Mouse (Mus musculus): ENCODE measurements around the gene Snd1.
"Not testable (repeated sequence)": the region's sequence is repeated elsewhere in the genome, so short reads cannot be mapped to it uniquely, and the experiment has no call there.

Snd1 gene

GRCm38 (mm10) chr6:28886724-28887440 lies 411.9 kb downstream of the Snd1 start:
- in situ Hi-C loops (cut with MboI, MseI): loop anchor here in 1 of 2 experiments (10.0 kb wide), 1 partner anchor 352 kb away; no protein-coding TSS in a partner anchor

- in situ Hi-C loops (cut with MboI, MseI): no loop called here
These were observed 415.5 kb downstream of the Snd1 start for GRCm38 (mm10) chr6:28890426-28890825.

GRCm38 (mm10) chr6:28891480-28891879 lies 416.5 kb downstream of the Snd1 start:
- in situ Hi-C loops (cut with MboI, MseI): no loop called here

- in situ Hi-C loops (cut with MboI, MseI): loop anchor here in 1 of 2 experiments (5.0 kb wide), 1 partner anchor 358 kb away; no protein-coding TSS in a partner anchor
These were observed 420.1 kb downstream of the Snd1 start for GRCm38 (mm10) chr6:28895004-28895515.

GRCm38 (mm10) chr6:28895726-28896125 lies 420.8 kb downstream of the Snd1 start:
- in situ Hi-C loops (cut with MboI, MseI): loop anchor here in 1 of 2 experiments (5.0 kb wide), 1 partner anchor 358 kb away; no protein-coding TSS in a partner anchor

- in situ Hi-C loops (cut with MboI, MseI): loop anchor here in 1 of 2 experiments (5.0 kb wide), 1 partner anchor 360 kb away; no protein-coding TSS in a partner anchor
These were observed 421.9 kb downstream of the Snd1 start for GRCm38 (mm10) chr6:28896762-28897320.

- in situ Hi-C loops (cut with MboI, MseI): loop anchor here in 1 of 2 experiments (5.0 kb wide), 1 partner anchor 360 kb away; no protein-coding TSS in a partner anchor
These were observed 422.6 kb downstream of the Snd1 start for GRCm38 (mm10) chr6:28897326-28898085.

- in situ Hi-C loops (cut with MboI, MseI): loop anchor here in 1 of 2 experiments (5.0 kb wide), 1 partner anchor 362 kb away; no protein-coding TSS in a partner anchor
These were observed 423.9 kb downstream of the Snd1 start for GRCm38 (mm10) chr6:28898836-28899235.

- in situ Hi-C loops (cut with MboI, MseI): loop anchor here in 1 of 2 experiments (5.0 kb wide), 2 partner anchors 50 to 480 kb away; partner anchors contain the start of gene Arf5
These were observed 427.6 kb downstream of the Snd1 start for GRCm38 (mm10) chr6:28902573-28902972.

- in situ Hi-C loops (cut with MboI, MseI): loop anchor here in 1 of 2 experiments (5.0 kb wide), 2 partner anchors 48 to 482 kb away; partner anchors contain the start of gene Arf5
These were observed 429.5 kb downstream of the Snd1 start for GRCm38 (mm10) chr6:28904417-28904816.

GRCm38 (mm10) chr6:28905301-28905700 lies 430.4 kb downstream of the Snd1 start:
- in situ Hi-C loops (cut with MboI, MseI): no loop called here

GRCm38 (mm10) chr6:28909866-28910265 lies 434.9 kb downstream of the Snd1 start:
- in situ Hi-C loops (cut with MboI, MseI): no loop called here

- in situ Hi-C loops (cut with MboI, MseI): no loop called here
These were observed 440.0 kb downstream of the Snd1 start for GRCm38 (mm10) chr6:28914981-28915380.

- in situ Hi-C loops (cut with MboI, MseI): no loop called here
These were observed 441.7 kb downstream of the Snd1 start for GRCm38 (mm10) chr6:28916630-28917029.

- in situ Hi-C loops (cut with MboI, MseI): no loop called here
These were observed 444.4 kb downstream of the Snd1 start for GRCm38 (mm10) chr6:28919346-28919745.

- in situ Hi-C loops (cut with MboI, MseI): no loop called here
These were observed 447.4 kb downstream of the Snd1 start for GRCm38 (mm10) chr6:28922371-28922770.

GRCm38 (mm10) chr6:28923091-28923824 lies 448.3 kb downstream of the Snd1 start:
- in situ Hi-C loops (cut with MboI, MseI): no loop called here

GRCm38 (mm10) chr6:28923837-28924236 lies 448.9 kb downstream of the Snd1 start:
- in situ Hi-C loops (cut with MboI, MseI): no loop called here

- in situ Hi-C loops (cut with MboI, MseI): not testable (repeated sequence)
These were observed 453.0 kb downstream of the Snd1 start for GRCm38 (mm10) chr6:28927987-28928386.

GRCm38 (mm10) chr6:28929169-28929803 lies 454.3 kb downstream of the Snd1 start:
- in situ Hi-C loops (cut with MboI, MseI): not testable (repeated sequence)
